Mouse (Mus musculus) embryonic facial prominence, embryonic 13.5 days (tissue): ENCODE results near the gene Naa16. TPM values are rescaled to one million over a fixed set of nuclear protein-coding genes. Genes with fewer than 3 reads are reported as not detected.
A peak's percentile ranks its signal among the peaks of the same experiment; 100 is the strongest.

Experiments used
- ATAC-seq: fragments of 200-750 bp; cut with Nextera tagmentation; 2 replicates; pipeline ENCODE4 v1.8.0; 2017; ENCODE audit warnings: low read depth; ENCODE audit not compliant: insufficient number of reproducible peaks, insufficient read depth, low FRiP score, low TSS enrichment
- H3K27ac ChIP-seq: fragments of 300-500 bp; sonication (generic); 2 replicates; pipeline ENCODE4 v1.5.1; 2015; ENCODE audit warnings: moderate library complexity, mild to moderate bottlenecking, inconsistent platforms
- H3K27me3 ChIP-seq: fragments of 300-500 bp; sonication (generic); 2 replicates; pipeline ENCODE4 v1.6.1; 2015; ENCODE audit warnings: mild to moderate bottlenecking, inconsistent platforms
- H3K36me3 ChIP-seq: fragments of 300-500 bp; sonication (generic); 2 replicates; pipeline ENCODE4 v1.6.1; 2015; ENCODE audit warnings: mild to moderate bottlenecking, inconsistent platforms
- H3K4me1 ChIP-seq: fragments of 300-500 bp; sonication (generic); 2 replicates; pipeline ENCODE4 v1.6.1; 2015; ENCODE audit warnings: inconsistent platforms
- H3K4me2 ChIP-seq: fragments of 300-500 bp; sonication (generic); 2 replicates; pipeline ENCODE4 v1.6.1; 2015; ENCODE audit warnings: moderate library complexity, mild to moderate bottlenecking, inconsistent platforms
- H3K4me3 ChIP-seq: fragments of 300-500 bp; sonication (generic); 2 replicates; pipeline ENCODE4 v1.5.1; 2015; ENCODE audit warnings: mild to moderate bottlenecking, inconsistent platforms
- H3K9ac ChIP-seq: fragments of 300-500 bp; sonication (generic); 2 replicates; pipeline ENCODE4 v1.6.1; 2015; ENCODE audit warnings: mild to moderate bottlenecking, inconsistent platforms
- H3K9me3 ChIP-seq: fragments of 300-500 bp; sonication (generic); 2 replicates; pipeline ENCODE4 v1.6.1; 2016; ENCODE audit warnings: inconsistent platforms
- WGBS: fragments of 180-500 bp; shearing (Covaris S2); methylation state at CpG from one replicate; pipeline ENCODE4 v1.1.7; 2015; ENCODE audit warnings: mixed read lengths; 5-methylcytosine and 5-hydroxymethylcytosine counted together
- polyA plus RNA-seq: library from polyadenylated mRNA; unstranded; fragments of >200 nt; fragmentation: Nextera tagmentation; extraction: Ambion mirVana; gene quantifications from 2 replicates; pipeline ENCODE4 v1.2.1, GENCODE M21; 2015

Naa16 gene
- polyA plus RNA-seq, 1 experiment from 2014 or later: 51.0 TPM

GRCm38 (mm10) chr14:79307908-79308307 is 82.7 kb downstream of the Naa16 start:
- ATAC-seq: no peak
- H3K27me3 ChIP-seq: no peaks in the 10 kb centered on the region
- WGBS: 50% methylated on average over 5 of the region's 5 CpGs
- no peaks in the 10 kb centered on the region for H3K36me3 ChIP-seq
- H3K9me3 ChIP-seq: no peaks in the 10 kb centered on the region
- no peak overlapping the region for H3K9ac ChIP-seq
- H3K27ac ChIP-seq: no peak overlapping the region
- H3K4me1 ChIP-seq: peaks cover 28% of the 10 kb centered on the region
- no peak overlapping the region for H3K4me3 ChIP-seq
- no peak overlapping the region for H3K4me2 ChIP-seq

- H3K4me2 ChIP-seq: no peak overlapping the region
- H3K27me3 ChIP-seq: no peaks in the 10 kb centered on the region
- no peak for ATAC-seq
- H3K27ac ChIP-seq: no peak overlapping the region
- no peak overlapping the region for H3K4me3 ChIP-seq
- H3K9me3 ChIP-seq: no peaks in the 10 kb centered on the region
- no peaks in the 10 kb centered on the region for H3K36me3 ChIP-seq
- H3K4me1 ChIP-seq: peaks cover 21% of the 10 kb centered on the region
- WGBS: 87% methylated on average over 7 of the region's 7 CpGs
- no peak overlapping the region for H3K9ac ChIP-seq
Measured at GRCm38 (mm10) chr14:79307138-79307537, 83.4 kb downstream of the Naa16 start.

- 81% methylated on average over 6 of the region's 6 CpGs for WGBS
- Histone ChIP-seq H3K27me3 (0 out of 2 replicates have a peak, but pooled peaks cover 3% of the 10 kb centered on the region), H3K4me1 (peaks cover 24% of the 10 kb centered on the region), H3K4me2 (no peak overlapping the region), H3K27ac (no peak overlapping the region), H3K9me3 (no peaks in the 10 kb centered on the region), H3K4me3 (no peak overlapping the region), H3K36me3 (no peaks in the 10 kb centered on the region), H3K9ac (no peak overlapping the region)
- no peak for ATAC-seq
Measured at GRCm38 (mm10) chr14:79304873-79305464, 85.6 kb downstream of the Naa16 start.

GRCm38 (mm10) chr14:79303150-79303549 is 87.4 kb downstream of the Naa16 start:
- H3K4me1 ChIP-seq: peaks cover 34% of the 10 kb centered on the region
- 77% methylated on average over 2 of the region's 2 CpGs for WGBS
- no peak overlapping the region for H3K4me2 ChIP-seq
- H3K27ac ChIP-seq: no peak overlapping the region
- no peaks in the 10 kb centered on the region for H3K9me3 ChIP-seq
- H3K36me3 ChIP-seq: no peaks in the 10 kb centered on the region
- 0 out of 2 replicates have a peak, but pooled peaks cover 3% of the 10 kb centered on the region for H3K27me3 ChIP-seq
- H3K9ac ChIP-seq: no peak overlapping the region
- no peak overlapping the region for H3K4me3 ChIP-seq
- ATAC-seq: no peak

GRCm38 (mm10) chr14:79301466-79301875 is 89.1 kb downstream of the Naa16 start, which contains the start of gene Rgcc:
Gene Rgcc (minus strand): TSS chr14:79301645.
- peak within 1 kb of the TSS; percentile 59 for H3K4me3 ChIP-seq
- peaks cover 42% of the 10 kb centered on the region for H3K4me1 ChIP-seq
- peak within 1 kb of the TSS; percentile 94 for H3K4me2 ChIP-seq
- no peaks in the 10 kb centered on the region for H3K36me3 ChIP-seq
- peak within 1 kb of the TSS; percentile 44; the same call in 1 of the 2 replicates for H3K27ac ChIP-seq
- H3K27me3 ChIP-seq: 0 out of 2 replicates have a peak, but pooled peaks cover 3% of the 10 kb centered on the region
- peak; percentile 92 for ATAC-seq
- peak within 1 kb of the TSS; percentile 77 for H3K9ac ChIP-seq
- H3K9me3 ChIP-seq: no peaks in the 10 kb centered on the region
- WGBS: under 1% methylated on average over 34 of the region's 34 CpGs

GRCm38 (mm10) chr14:79300641-79301350 is 89.8 kb downstream of the Naa16 start:
- ATAC-seq: peak; percentile 32; the same call in 1 of the 2 replicates
- peaks cover 47% of the 10 kb centered on the region for H3K4me1 ChIP-seq
- H3K27me3 ChIP-seq: 0 out of 2 replicates have a peak, but pooled peaks cover 3% of the 10 kb centered on the region
- H3K4me2 ChIP-seq: peak overlapping the region; percentile 94
- peak overlapping the region; percentile 44; the same call in 1 of the 2 replicates for H3K27ac ChIP-seq
- H3K4me3 ChIP-seq: peak overlapping the region; percentile 59
- H3K9ac ChIP-seq: peak overlapping the region; percentile 77
- H3K9me3 ChIP-seq: no peaks in the 10 kb centered on the region
- under 1% methylated on average over 52 of the region's 52 CpGs for WGBS
- no peaks in the 10 kb centered on the region for H3K36me3 ChIP-seq

GRCm38 (mm10) chr14:79299796-79300195 is 90.8 kb downstream of the Naa16 start:
- Histone ChIP-seq H3K9ac (peak overlapping the region; percentile 77; the same call in 1 of the 2 replicates), H3K4me1 (peaks cover 54% of the 10 kb centered on the region), H3K27ac (no peak overlapping the region), H3K4me3 (peak overlapping the region; percentile 59), H3K4me2 (peak overlapping the region; percentile 94), H3K27me3 (0 out of 2 replicates have a peak, but pooled peaks cover 3% of the 10 kb centered on the region), H3K36me3 (no peaks in the 10 kb centered on the region), H3K9me3 (no peaks in the 10 kb centered on the region)
- 17% methylated on average over 6 of the region's 6 CpGs for WGBS
- no peak for ATAC-seq

GRCm38 (mm10) chr14:79299230-79299629 is 91.3 kb downstream of the Naa16 start:
- 0 out of 2 replicates have a peak, but pooled peaks cover 3% of the 10 kb centered on the region for H3K27me3 ChIP-seq
- H3K27ac ChIP-seq: no peak overlapping the region
- H3K4me3 ChIP-seq: peak overlapping the region; percentile 16
- H3K36me3 ChIP-seq: no peaks in the 10 kb centered on the region
- peaks cover 54% of the 10 kb centered on the region for H3K4me1 ChIP-seq
- 0 out of 2 replicates have a peak overlapping the region, but pooled peaks have one; percentile 2 for H3K9ac ChIP-seq
- 28% methylated on average over 4 of the region's 4 CpGs for WGBS
- H3K9me3 ChIP-seq: no peaks in the 10 kb centered on the region
- peak overlapping the region; percentile 94 for H3K4me2 ChIP-seq
- no peak for ATAC-seq

- ATAC-seq: no peak
- peak overlapping the region; percentile 94 for H3K4me2 ChIP-seq
- H3K27ac ChIP-seq: peak overlapping the region; percentile 22; the same call in 1 of the 2 replicates
- no peaks in the 10 kb centered on the region for H3K9me3 ChIP-seq
- H3K4me3 ChIP-seq: peak overlapping the region; percentile 16
- H3K4me1 ChIP-seq: peaks cover 61% of the 10 kb centered on the region
- H3K36me3 ChIP-seq: no peaks in the 10 kb centered on the region
- H3K27me3 ChIP-seq: 0 out of 2 replicates have a peak, but pooled peaks cover 3% of the 10 kb centered on the region
- H3K9ac ChIP-seq: 0 out of 2 replicates have a peak overlapping the region, but pooled peaks have one; percentile 2
- WGBS: 31% methylated on average over 7 of the region's 7 CpGs
Measured at GRCm38 (mm10) chr14:79298314-79298992, 92.1 kb downstream of the Naa16 start.

GRCm38 (mm10) chr14:79296836-79297235 is 93.7 kb downstream of the Naa16 start:
- Histone ChIP-seq H3K4me1 (peaks cover 76% of the 10 kb centered on the region), H3K27me3 (0 out of 2 replicates have a peak, but pooled peaks cover 3% of the 10 kb centered on the region), H3K4me3 (no peak overlapping the region), H3K36me3 (no peaks in the 10 kb centered on the region), H3K27ac (no peak overlapping the region), H3K9ac (peak overlapping the region; percentile 11; the same call in 1 of the 2 replicates), H3K4me2 (peak overlapping the region; percentile 32), H3K9me3 (no peaks in the 10 kb centered on the region)
- ATAC-seq: no peak
- whole genome bisulfite sequencing: 9% methylated on average over 5 of the region's 5 CpGs

- Histone ChIP-seq H3K36me3 (no peaks in the 10 kb centered on the region), H3K4me2 (no peak overlapping the region), H3K4me1 (peaks cover 75% of the 10 kb centered on the region), H3K9ac (no peak overlapping the region), H3K27ac (no peak overlapping the region), H3K27me3 (0 out of 2 replicates have a peak, but pooled peaks cover 3% of the 10 kb centered on the region), H3K9me3 (no peaks in the 10 kb centered on the region), H3K4me3 (no peak overlapping the region)
- 74% methylated on average over 7 of the region's 7 CpGs for WGBS
- ATAC-seq: no peak
Measured at GRCm38 (mm10) chr14:79296201-79296600, 94.4 kb downstream of the Naa16 start.
